Mouse (Mus musculus) liver, postnatal 0 days (tissue): Measurements from ENCODE around the gene Rbpjl. TPM values are rescaled to one million over a fixed set of nuclear protein-coding genes. Genes with fewer than 3 reads are reported as not detected.
A peak's percentile ranks its signal among the peaks of the same experiment; 100 is the strongest.

Experiments
- ATAC-seq: fragments of 200-750 bp; cut with Nextera tagmentation; 2 replicates; pipeline ENCODE4 v1.8.0; 2017; ENCODE audit warnings: mild to moderate bottlenecking, moderate library complexity
- DNase-seq: peaks from one replicate; pipeline ENCODE4 v3.0.0-alpha.2; 2016
- H3K27ac ChIP-seq: fragments of 300-500 bp; sonication (generic); 2 replicates; pipeline ENCODE4 v1.5.1; 2014; ENCODE audit warnings: antibody characterized with exemption, moderate library complexity, mild to moderate bottlenecking, low read depth
- H3K27me3 ChIP-seq: fragments of 300-500 bp; sonication (generic); 2 replicates; pipeline ENCODE4 v1.6.1; 2014; ENCODE audit warnings: low read length, control low read depth, mixed read lengths; ENCODE audit not compliant: insufficient read depth
- H3K36me3 ChIP-seq: fragments of 300-500 bp; sonication (generic); replicated peaks from 2 replicates; pipeline ENCODE4 v1.6.1; 2014; ENCODE audit warnings: mild to moderate bottlenecking, control low read depth, low read length, moderate library complexity, mixed read lengths; ENCODE audit not compliant: insufficient read depth
- H3K4me1 ChIP-seq: fragments of 300-500 bp; sonication (generic); 2 replicates; pipeline ENCODE4 v1.6.1; 2014; ENCODE audit warnings: antibody characterized with exemption, mild to moderate bottlenecking, control low read depth; ENCODE audit not compliant: insufficient read depth
- H3K4me2 ChIP-seq: fragments of 300-500 bp; sonication (generic); 2 replicates; pipeline ENCODE4 v1.6.1; 2014; ENCODE audit warnings: low read depth, mild to moderate bottlenecking, low read length, moderate library complexity, mixed read lengths
- H3K4me3 ChIP-seq: fragments of 300-500 bp; sonication (generic); 2 replicates; pipeline ENCODE4 v1.5.1; 2014; ENCODE audit warnings: low read depth, low read length
- H3K9ac ChIP-seq: fragments of 300-500 bp; sonication (generic); replicated peaks from 2 replicates; pipeline ENCODE4 v1.6.1; 2014; ENCODE audit warnings: mild to moderate bottlenecking, moderate library complexity
- H3K9me3 ChIP-seq: fragments of 300-500 bp; sonication (generic); 2 replicates; pipeline ENCODE4 v1.6.1; 2016; ENCODE audit warnings: mild to moderate bottlenecking, control low read depth, low read length, mixed read lengths
- CTCF ChIP-seq: sonication (generic); IDR thresholded peaks from 2 replicates; pipeline ENCODE4 v1.5.1; 2016; ENCODE audit warnings: antibody characterized with exemption, low read depth
- EP300 ChIP-seq: IDR thresholded peaks from 2 replicates; pipeline ENCODE4 v1.6.1; 2016; ENCODE audit warnings: antibody characterized with exemption, low read depth, mild to moderate bottlenecking
- WGBS: fragments of 180-500 bp; shearing (Covaris S2); extraction: QIAGEN DNeasy Blood & Tissue Kit; methylation state at CpG from one replicate; pipeline ENCODE4 v1.1.7; 2014; ENCODE audit not compliant: insufficient replicate concordance; 5-methylcytosine and 5-hydroxymethylcytosine counted together
- polyA plus RNA-seq: library from polyadenylated mRNA; unstranded; fragments of >200 nt; fragmentation: Nextera tagmentation; extraction: Ambion mirVana; gene quantifications from 2 replicates; pipeline ENCODE4 v1.2.1, GENCODE M21; 2015

The Rbpjl gene
- polyA plus RNA-seq, 1 experiment from 2014 or later: not detected

DNA sequence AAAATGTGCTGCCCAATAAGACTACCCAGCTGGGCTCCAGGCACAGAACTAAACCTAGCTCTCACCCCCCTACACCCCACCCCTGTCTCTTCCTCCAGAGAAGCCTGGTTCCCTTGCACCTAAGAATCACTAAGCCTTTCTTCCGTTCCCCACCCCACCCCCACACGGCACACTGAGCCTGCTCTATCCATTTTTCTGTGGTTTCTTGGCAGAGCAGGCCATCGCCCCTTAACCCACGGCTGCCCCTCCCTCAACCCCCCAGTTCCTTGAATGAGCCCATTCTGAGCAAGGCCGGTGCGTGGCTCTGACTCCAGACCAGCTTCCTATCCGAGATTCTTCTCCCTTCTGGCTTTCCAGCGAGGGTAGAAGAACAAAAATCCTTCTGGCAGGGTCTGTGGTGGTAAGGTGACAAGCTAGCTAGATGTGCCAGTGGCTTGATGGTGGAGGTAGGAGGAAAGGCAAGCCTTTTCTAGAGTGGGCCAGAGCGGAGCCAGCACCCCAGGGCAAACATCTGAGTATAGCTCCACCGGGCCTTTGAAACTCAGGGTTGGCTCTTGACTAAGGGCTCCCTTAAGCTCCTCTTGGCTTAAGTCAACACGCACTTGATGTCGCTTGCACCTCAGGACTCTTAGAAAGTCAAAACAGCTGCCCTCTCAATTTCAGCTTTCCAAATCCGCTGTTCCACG, 598 bp downstream of the Rbpjl start:
- no peaks in the 10 kb centered on the region for H3K9me3 ChIP-seq
- peaks cover 8% of the 10 kb centered on the region for H3K4me1 ChIP-seq
- no peak overlapping the region for H3K9ac ChIP-seq
- ATAC-seq: no peak
- no peak overlapping the region for H3K4me3 ChIP-seq
- H3K4me2 ChIP-seq: no peak overlapping the region
- no peak for DNase-seq
- no peak overlapping the region for H3K27ac ChIP-seq
- 10% methylated on average over 14 of the region's 14 CpGs for WGBS
- no peak for TF ChIP-seq EP300
- no peak for TF ChIP-seq CTCF
- peaks cover 88% of the 10 kb centered on the region for H3K27me3 ChIP-seq
- no peaks in the 10 kb centered on the region for H3K36me3 ChIP-seq

DNA sequence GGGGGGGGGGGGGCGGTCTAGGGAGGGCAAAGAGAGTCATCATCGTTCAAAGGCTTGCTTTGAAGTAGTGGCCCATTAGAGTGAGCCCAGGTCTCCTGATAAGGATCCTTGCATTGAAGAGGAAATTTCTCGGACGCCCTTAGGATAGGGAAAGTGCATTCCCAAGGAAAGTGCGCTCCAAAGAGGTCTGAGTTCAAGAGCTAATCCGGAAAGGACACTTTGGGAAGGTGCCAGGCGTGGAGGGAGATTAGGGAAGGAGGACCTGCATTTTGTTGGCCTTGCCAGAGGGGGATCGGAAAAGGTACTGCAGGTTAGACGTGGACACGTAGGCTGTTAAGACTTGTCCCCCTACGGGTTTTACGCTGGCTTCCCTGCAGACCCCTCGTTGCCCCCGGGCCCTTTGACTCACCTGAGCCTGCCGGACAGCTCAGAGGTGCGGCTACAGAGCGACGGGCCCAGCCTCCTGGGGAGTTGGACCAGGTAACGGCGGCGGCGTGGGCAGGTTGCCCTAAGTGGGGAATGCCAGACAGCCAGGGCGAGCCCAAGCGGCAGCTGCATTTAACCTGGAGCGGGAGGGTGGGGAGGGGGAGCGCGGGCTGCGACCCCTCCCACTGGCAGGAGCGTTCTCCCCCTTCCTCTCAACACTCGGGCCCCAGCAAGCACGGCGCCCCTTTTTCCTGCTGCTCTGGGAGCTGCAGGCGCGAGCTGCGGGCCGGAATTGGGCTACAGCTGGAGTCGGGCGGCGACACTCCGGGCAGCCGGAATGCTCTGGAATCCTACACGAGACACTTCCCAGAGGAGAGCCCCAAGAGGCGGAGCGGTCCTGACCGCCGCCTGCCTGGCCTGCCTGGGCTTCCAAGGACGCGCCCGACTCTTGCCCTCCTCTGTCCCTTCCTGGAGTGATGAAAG, 1.4 kb downstream of the Rbpjl start:
- peaks cover 95% of the 10 kb centered on the region for H3K27me3 ChIP-seq
- WGBS: 4% methylated on average over 42 of the region's 49 CpGs

DNA sequence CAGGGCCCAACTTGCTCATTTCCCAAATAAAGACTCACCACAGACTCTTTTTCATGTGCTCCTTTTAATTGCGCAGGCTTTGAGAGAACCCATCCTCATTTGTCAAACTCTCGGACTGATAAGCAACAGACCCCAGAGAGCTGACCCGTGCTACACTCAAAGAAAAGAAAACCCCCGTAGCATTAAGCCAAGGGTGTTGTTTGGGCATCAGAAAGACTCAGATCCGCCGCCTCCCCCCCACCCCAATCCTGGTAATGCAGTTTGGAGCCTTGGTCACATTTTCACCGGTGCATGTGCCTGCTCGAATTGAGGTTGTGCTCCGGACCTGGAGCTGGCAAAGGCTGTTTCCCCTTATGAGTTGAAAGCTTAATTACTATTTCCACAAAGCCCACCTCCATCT, 2.1 kb downstream of the Rbpjl start, which contains the start of gene Matn4:
Gene Matn4, minus strand, starts transcription at position 101 of the 400 bp plus-strand sequence.
- ATAC-seq (no peak), DNase-seq (no peak)
- peaks cover 91% of the 10 kb centered on the region for H3K27me3 ChIP-seq
- no peak for TF ChIP-seq CTCF
- TF ChIP-seq EP300: no peak
- H3K4me3 ChIP-seq: peak within 1 kb of the TSS; percentile 13; the same call in 1 of the 2 replicates
- H3K4me2 ChIP-seq: peak within 1 kb of the TSS; percentile 40
- H3K9me3 ChIP-seq: no peaks in the 10 kb centered on the region
- H3K9ac ChIP-seq: no peak within 1 kb of the TSS
- 8% methylated on average over 9 of the region's 9 CpGs for WGBS
- H3K27ac ChIP-seq: no peak within 1 kb of the TSS
- H3K36me3 ChIP-seq: no peaks in the 10 kb centered on the region
- H3K4me1 ChIP-seq: peaks cover 8% of the 10 kb centered on the region

More for the DNA sequence above, 1.4 kb downstream of the Rbpjl start:
- Histone ChIP-seq H3K9me3 (no peaks in the 10 kb centered on the region), H3K9ac (no peak overlapping the region), H3K27ac (no peak overlapping the region), H3K4me3 (peak overlapping the region; percentile 13; the same call in 1 of the 2 replicates), H3K4me1 (peaks cover 8% of the 10 kb centered on the region), H3K4me2 (peak overlapping the region; percentile 40), H3K36me3 (no peaks in the 10 kb centered on the region)
- ATAC-seq (no peak), DNase-seq (no peak)
- TF ChIP-seq EP300: no peak

DNA sequence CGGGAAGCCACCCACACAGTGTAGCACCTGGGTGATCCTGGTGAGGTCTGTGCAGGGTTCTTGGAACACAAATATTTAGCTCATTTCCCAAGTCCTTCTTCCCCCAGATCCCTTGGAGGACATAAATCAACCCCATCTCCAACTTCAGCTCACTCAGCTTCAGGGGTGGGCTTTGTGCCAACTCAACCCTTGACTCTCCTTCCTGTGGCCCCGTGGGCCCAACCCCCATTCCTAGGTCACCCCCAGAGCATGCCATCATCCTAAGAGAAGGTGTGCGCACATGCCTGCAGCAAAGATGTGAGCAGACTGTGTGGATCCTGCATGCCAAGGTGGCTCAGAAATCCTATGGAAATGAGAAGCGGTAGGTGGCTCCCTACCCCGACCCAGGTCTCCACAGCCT, 2.6 kb downstream of the Rbpjl start:
- Histone ChIP-seq H3K4me3 (no peak overlapping the region), H3K4me2 (no peak overlapping the region), H3K27me3 (peaks cover 90% of the 10 kb centered on the region), H3K27ac (no peak overlapping the region), H3K36me3 (no peaks in the 10 kb centered on the region), H3K9ac (no peak overlapping the region), H3K9me3 (no peaks in the 10 kb centered on the region), H3K4me1 (peaks cover 8% of the 10 kb centered on the region)
- TF ChIP-seq CTCF: no peak
- no peak for TF ChIP-seq EP300
- DNase-seq (no peak), ATAC-seq (no peak)
- WGBS: 42% methylated on average over 5 of the region's 5 CpGs

DNA sequence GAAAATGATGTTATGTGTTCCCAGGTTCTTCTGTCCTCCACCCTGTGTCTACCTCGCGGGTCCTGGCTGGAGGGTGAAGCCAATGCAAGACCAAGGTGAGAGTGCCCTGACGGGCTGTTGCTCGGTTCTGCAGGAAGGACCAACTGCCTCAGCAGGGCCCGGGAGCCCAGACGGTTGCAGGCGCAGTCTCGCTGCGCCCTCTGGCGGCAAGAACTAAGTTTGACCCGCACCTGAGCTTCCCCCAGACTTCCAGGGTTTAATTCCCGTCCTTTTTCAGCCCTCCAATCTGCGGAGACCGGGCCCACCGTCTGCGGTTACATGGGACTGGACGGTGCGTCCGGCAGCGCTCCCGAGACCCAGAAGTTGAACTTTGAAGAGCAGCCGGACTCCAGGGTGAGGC, 4.8 kb downstream of the Rbpjl start:
- peak; percentile 68 for DNase-seq
- whole genome bisulfite sequencing: 3% methylated on average over 22 of the region's 22 CpGs
- no peak overlapping the region for H3K27ac ChIP-seq
- peak; percentile 85 for TF ChIP-seq CTCF
- TF ChIP-seq EP300: no peak
- H3K4me2 ChIP-seq: no peak overlapping the region
- H3K9me3 ChIP-seq: no peaks in the 10 kb centered on the region
- ATAC-seq: no peak
- H3K27me3 ChIP-seq: peaks cover 70% of the 10 kb centered on the region
- H3K9ac ChIP-seq: no peak overlapping the region
- H3K4me1 ChIP-seq: peaks cover 8% of the 10 kb centered on the region
- no peak overlapping the region for H3K4me3 ChIP-seq
- H3K36me3 ChIP-seq: no peaks in the 10 kb centered on the region

DNA sequence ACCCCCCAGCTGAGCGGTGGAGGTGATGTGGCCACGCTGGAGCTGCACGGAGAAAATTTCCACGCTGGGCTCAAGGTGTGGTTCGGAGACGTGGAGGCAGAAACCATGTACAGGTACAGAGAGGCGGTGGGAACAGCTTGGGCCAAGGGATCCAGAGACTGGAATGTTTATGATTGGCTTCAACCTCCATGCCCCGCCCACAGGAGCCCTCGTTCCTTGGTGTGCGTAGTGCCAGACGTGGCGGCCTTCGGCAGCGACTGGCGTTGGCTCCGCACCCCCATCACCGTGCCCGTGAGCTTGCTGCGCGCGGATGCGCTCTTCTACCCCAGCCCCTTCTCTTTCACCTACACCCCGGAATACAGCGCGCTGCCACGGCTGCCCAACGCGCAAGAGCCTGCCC, 11.2 kb downstream of the Rbpjl start:
- no peaks in the 10 kb centered on the region for H3K36me3 ChIP-seq
- no peak overlapping the region for H3K27ac ChIP-seq
- peak overlapping the region; percentile 32; the same call in 1 of the 2 replicates for H3K4me2 ChIP-seq
- no peak for ATAC-seq
- peaks cover 18% of the 10 kb centered on the region for H3K4me1 ChIP-seq
- no peak overlapping the region; the same call in 1 of the 2 replicates for H3K9ac ChIP-seq
- TF ChIP-seq CTCF: no peak
- no peak for TF ChIP-seq EP300
- peaks cover 13% of the 10 kb centered on the region for H3K27me3 ChIP-seq
- no peak overlapping the region for H3K4me3 ChIP-seq
- DNase-seq: no peak
- H3K9me3 ChIP-seq: no peaks in the 10 kb centered on the region
- WGBS: 34% methylated on average over 28 of the region's 28 CpGs
